Mouse (Mus musculus) kidney, adult 2 months (tissue): ENCODE results near the gene Tenm3. TPM values are rescaled to one million over a fixed set of nuclear protein-coding genes. Genes with fewer than 3 reads are reported as not detected.
"Not testable (repeated sequence)": the region's sequence is repeated elsewhere in the genome, so short reads cannot be mapped to it uniquely, and the experiment has no call there.

Experiments used
- DNase-seq: peaks from one replicate; pipeline ENCODE4 v3.0.0; 2021
- H3K27ac ChIP-seq: fragments of 200-500 bp; 2 replicates; pipeline ENCODE4 v1.5.1; 2012; ENCODE audit warnings: low read depth, low read length, control low read depth, inconsistent platforms; ENCODE audit not compliant: insufficient read depth
- H3K27me3 ChIP-seq: fragments of 200-500 bp; replicated peaks from 2 replicates; pipeline ENCODE4 v1.6.1; 2012; ENCODE audit warnings: mild to moderate bottlenecking, moderate library complexity, low read length, inconsistent platforms; ENCODE audit not compliant: control insufficient read depth, insufficient read depth
- H3K36me3 ChIP-seq: fragments of 200-500 bp; 2 replicates; pipeline ENCODE4 v1.6.1; 2012; ENCODE audit warnings: mild to moderate bottlenecking, moderate library complexity, low read length, inconsistent platforms; ENCODE audit not compliant: control insufficient read depth, insufficient read depth
- H3K4me1 ChIP-seq: fragments of 200-500 bp; 2 replicates; pipeline ENCODE4 v1.6.1; 2011; ENCODE audit warnings: low read length; ENCODE audit not compliant: control insufficient read depth, insufficient read depth
- H3K4me3 ChIP-seq: fragments of 200-500 bp; 2 replicates; pipeline ENCODE4 v1.5.1; 2011; ENCODE audit warnings: mild to moderate bottlenecking, low read depth, low read length, control low read depth; ENCODE audit not compliant: insufficient read depth
- CTCF ChIP-seq: fragments of 200-500 bp; conservative IDR thresholded peaks from 2 replicates; pipeline ENCODE4 v1.5.1; 2011; ENCODE audit warnings: low read depth, mild to moderate bottlenecking, control low read depth, low read length, moderate library complexity, mixed read lengths; ENCODE audit not compliant: insufficient read depth, insufficient read length
- POLR2A ChIP-seq: fragments of 200-500 bp; IDR thresholded peaks from one replicate; pipeline ENCODE4 v1.6.1; 2011; ENCODE audit warnings: low read depth, low read length, control low read depth
- WGBS: fragments of 180-500 bp; shearing (Covaris S2); methylation state at CpG from one replicate; pipeline ENCODE4 v1.1.7; 2018; 5-methylcytosine and 5-hydroxymethylcytosine counted together
- polyA plus RNA-seq: library from polyadenylated mRNA; depleted of rRNA; stranded (reverse); fragments of >200 nt; gene quantifications from 2 replicates; pipeline ENCODE4 v1.2.3, GENCODE M21; 2012

Tenm3 gene
- polyA plus RNA-seq, 1 experiment: 2.0 TPM

GRCm38 (mm10) chr8:48199171-48199570 is 644.6 kb downstream of the Tenm3 start:
- no peak for TF ChIP-seq CTCF
- no peaks in the 10 kb centered on the region for H3K4me1 ChIP-seq
- H3K27me3 ChIP-seq: no peaks in the 10 kb centered on the region
- no peak for DNase-seq
- H3K4me3 ChIP-seq: no peak overlapping the region
- 95% methylated on average over 9 of the region's 9 CpGs for whole genome bisulfite sequencing
- H3K27ac ChIP-seq: no peak overlapping the region
- H3K36me3 ChIP-seq: no peaks in the 10 kb centered on the region

GRCm38 (mm10) chr8:48195971-48196370 is 647.8 kb downstream of the Tenm3 start:
- H3K36me3 ChIP-seq: no peaks in the 10 kb centered on the region
- no peak for DNase-seq
- H3K27me3 ChIP-seq: no peaks in the 10 kb centered on the region
- 95% methylated on average over 9 of the region's 9 CpGs for WGBS
- H3K4me3 ChIP-seq: no peak overlapping the region
- no peak overlapping the region for H3K27ac ChIP-seq
- TF ChIP-seq POLR2A (no peak), CTCF (no peak)
- no peaks in the 10 kb centered on the region for H3K4me1 ChIP-seq

- Histone ChIP-seq H3K27me3 (no peaks in the 10 kb centered on the region), H3K36me3 (no peaks in the 10 kb centered on the region), H3K27ac (no peak overlapping the region), H3K4me3 (no peak overlapping the region), H3K4me1 (no peaks in the 10 kb centered on the region)
- TF ChIP-seq CTCF: no peak
- TF ChIP-seq POLR2A: no peak
- DNase-seq: no peak
- WGBS: 96% methylated on average over 12 of the region's 12 CpGs
Observed at GRCm38 (mm10) chr8:48188586-48188985, 655.2 kb downstream of the Tenm3 start.

DNA sequence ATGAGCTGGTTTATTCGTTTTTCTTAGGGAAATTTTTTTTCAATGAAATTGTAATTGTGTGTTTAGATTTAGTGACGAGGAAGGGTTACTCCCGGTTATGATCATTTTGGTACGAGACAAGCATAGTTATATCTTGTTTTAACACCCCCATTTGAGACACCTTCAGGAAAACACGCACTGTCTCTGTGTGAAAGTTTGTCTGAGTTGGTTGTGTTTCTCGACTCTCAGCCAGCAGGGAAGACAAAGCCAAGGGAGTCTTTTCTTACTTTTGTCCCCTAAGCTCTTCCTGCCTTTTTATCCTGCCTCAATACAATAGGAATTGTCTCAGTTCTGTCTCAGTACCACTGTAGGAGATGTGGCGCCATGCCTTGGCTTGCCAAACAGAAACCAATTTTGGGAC is 660.0 kb downstream of the Tenm3 start:
- no peaks in the 10 kb centered on the region for H3K4me1 ChIP-seq
- H3K27ac ChIP-seq: no peak overlapping the region
- 90% methylated on average over 7 of the region's 7 CpGs for WGBS
- H3K27me3 ChIP-seq: no peaks in the 10 kb centered on the region
- no peak overlapping the region for H3K4me3 ChIP-seq
- no peak for DNase-seq
- no peak for TF ChIP-seq CTCF
- TF ChIP-seq POLR2A: no peak
- no peaks in the 10 kb centered on the region for H3K36me3 ChIP-seq

DNA sequence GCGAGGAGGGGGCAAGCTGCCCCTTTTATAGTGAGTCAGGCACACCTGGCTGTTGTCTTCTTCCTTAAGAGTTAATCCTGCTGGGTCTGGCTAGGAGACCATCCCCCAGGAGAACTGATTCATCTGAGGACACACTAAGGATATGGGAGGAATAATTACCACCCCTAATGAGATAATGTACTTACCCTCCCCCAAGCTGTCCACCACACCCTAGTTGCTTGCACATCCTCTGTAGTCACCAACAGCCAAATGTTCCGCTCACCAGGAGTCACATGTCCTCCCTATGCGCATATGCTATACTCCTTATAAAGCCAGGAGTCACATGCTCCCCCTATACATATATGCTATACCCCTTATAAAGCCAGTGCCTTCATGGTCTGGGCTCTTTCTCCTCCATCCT is 662.8 kb downstream of the Tenm3 start:
- H3K27ac ChIP-seq: no peak overlapping the region

DNA sequence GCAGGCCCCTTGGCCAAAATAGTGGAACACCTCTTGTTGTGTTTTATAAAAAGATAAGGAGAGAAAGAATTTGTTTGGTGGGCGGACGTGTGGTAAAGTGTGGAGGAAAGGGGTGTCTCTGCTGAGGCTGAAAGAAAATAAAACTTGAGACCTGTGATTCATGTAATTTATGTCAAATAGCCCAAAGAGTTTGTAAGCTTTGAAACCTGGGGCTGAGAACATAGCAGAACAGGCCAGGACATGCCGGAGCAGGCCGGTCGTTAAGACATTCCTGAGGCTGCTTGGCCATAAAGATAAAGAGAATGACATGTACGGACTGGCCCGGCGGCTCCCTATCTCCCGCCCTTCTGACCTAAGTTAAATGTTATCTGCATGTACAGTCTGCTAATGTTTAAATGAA is 663.6 kb downstream of the Tenm3 start:
- not testable (repeated sequence) for H3K27ac ChIP-seq, H3K36me3 ChIP-seq, DNase-seq, H3K4me3 ChIP-seq, H3K4me1 ChIP-seq, H3K27me3 ChIP-seq
- 84% methylated on average over 9 of the region's 9 CpGs for WGBS

More for the DNA sequence above, 662.8 kb downstream of the Tenm3 start:
- Histone ChIP-seq H3K27me3 (no peaks in the 10 kb centered on the region), H3K4me1 (no peaks in the 10 kb centered on the region), H3K36me3 (no peaks in the 10 kb centered on the region), H3K4me3 (no peak overlapping the region)
- no peak for DNase-seq
- no peak for TF ChIP-seq POLR2A
- no peak for TF ChIP-seq CTCF
- WGBS: 96% methylated on average over 3 of the region's 3 CpGs

GRCm38 (mm10) chr8:48178993-48179392 is 664.8 kb downstream of the Tenm3 start:
- Histone ChIP-seq H3K27ac (no peak overlapping the region), H3K36me3 (no peaks in the 10 kb centered on the region), H3K27me3 (no peaks in the 10 kb centered on the region), H3K4me1 (no peaks in the 10 kb centered on the region), H3K4me3 (no peak overlapping the region)
- DNase-seq: no peak
- WGBS: 46% methylated on average over 4 of the region's 4 CpGs
- TF ChIP-seq POLR2A (no peak), CTCF (no peak)

DNA sequence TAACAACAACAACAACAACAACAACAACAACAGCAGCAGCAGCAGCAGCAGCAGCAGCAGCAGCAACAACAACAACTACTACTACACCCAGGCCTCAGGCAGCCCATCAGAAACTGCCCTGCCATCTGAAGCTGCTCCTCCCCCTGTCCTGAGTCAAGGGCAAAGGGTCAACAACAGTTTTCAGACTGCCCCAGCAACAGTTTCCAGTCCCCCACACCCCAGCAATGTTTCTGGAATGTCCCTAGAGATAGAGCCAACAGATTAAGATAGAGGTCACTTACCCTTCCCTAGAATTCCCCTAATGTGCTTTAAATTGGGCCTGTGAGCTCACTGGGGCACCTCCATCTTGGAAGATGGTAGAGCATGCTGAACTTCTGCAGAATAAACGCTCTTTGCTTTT is 665.9 kb downstream of the Tenm3 start:
- no peak overlapping the region for H3K4me3 ChIP-seq
- no peaks in the 10 kb centered on the region for H3K4me1 ChIP-seq
- TF ChIP-seq CTCF (no peak), POLR2A (no peak)
- no peak for DNase-seq
- WGBS: 91% methylated on average over 1 of the region's 1 CpGs
- no peaks in the 10 kb centered on the region for H3K27me3 ChIP-seq
- no peaks in the 10 kb centered on the region for H3K36me3 ChIP-seq
- H3K27ac ChIP-seq: no peak overlapping the region
